Mouse (Mus musculus): ENCODE measurements around the gene Tpgs1.

GRCm38 (mm10) chr10:79654946-79655395 lies 14.2 kb upstream of the Tpgs1 start:
- TF ChIP-seq CTCF (IDR thresholded peaks at IDR 0.05; ENCODE audit: control insufficient read depth, insufficient read depth, low read length) = no peak
- no peak for TF ChIP-seq POLR2A (IDR thresholded peaks at IDR 0.05; ENCODE audit: borderline replicate concordance, control insufficient read depth, low read depth, low read length)
